Mouse (Mus musculus) lung, embryonic 14.5 days (tissue): ENCODE data around the gene Rchy1. TPM values are rescaled to one million over a fixed set of nuclear protein-coding genes. Genes with fewer than 3 reads are reported as not detected.
A peak's percentile ranks its signal among the peaks of the same experiment; 100 is the strongest.
"Not testable (repeated sequence)": the region's sequence is repeated elsewhere in the genome, so short reads cannot be mapped to it uniquely, and the experiment has no call there.

ENCODE experiments used
- ATAC-seq: fragments of 200-750 bp; cut with Nextera tagmentation; 2 replicates; pipeline ENCODE4 v1.8.0; 2017; ENCODE audit warnings: mild to moderate bottlenecking, moderate TSS enrichment, moderate library complexity; ENCODE audit not compliant: insufficient read depth
- DNase-seq: peaks from one replicate; pipeline ENCODE4 v3.0.0-alpha.2; 2015
- H3K27ac ChIP-seq: fragments of 300-500 bp; sonication (generic); 2 replicates; pipeline ENCODE4 v1.5.1; 2014; ENCODE audit warnings: low read depth, mild to moderate bottlenecking, moderate library complexity
- H3K27me3 ChIP-seq: fragments of 300-500 bp; sonication (generic); 2 replicates; pipeline ENCODE4 v1.6.1; 2014; ENCODE audit warnings: low read length, control low read depth; ENCODE audit not compliant: insufficient read depth
- H3K36me3 ChIP-seq: fragments of 300-500 bp; sonication (generic); 2 replicates; pipeline ENCODE4 v1.6.1; 2014; ENCODE audit warnings: control low read depth; ENCODE audit not compliant: insufficient read depth
- H3K4me1 ChIP-seq: fragments of 300-500 bp; sonication (generic); 2 replicates; pipeline ENCODE4 v1.6.1; 2014; ENCODE audit warnings: antibody characterized with exemption, control low read depth; ENCODE audit not compliant: insufficient read depth
- H3K4me2 ChIP-seq: fragments of 300-500 bp; sonication (generic); 2 replicates; pipeline ENCODE4 v1.6.1; 2014; ENCODE audit warnings: mild to moderate bottlenecking
- H3K4me3 ChIP-seq: fragments of 300-500 bp; sonication (generic); 2 replicates; pipeline ENCODE4 v1.5.1; 2014; ENCODE audit warnings: low read depth, low read length
- H3K9ac ChIP-seq: fragments of 300-500 bp; sonication (generic); 2 replicates; pipeline ENCODE4 v1.6.1; 2014
- H3K9me3 ChIP-seq: fragments of 300-500 bp; sonication (generic); 2 replicates; pipeline ENCODE4 v1.6.1; 2016; ENCODE audit warnings: low read depth, low read length, control low read depth
- CTCF ChIP-seq: IDR thresholded peaks from 2 replicates; pipeline ENCODE4 v1.5.1; 2016; ENCODE audit warnings: antibody characterized with exemption, low read depth
- WGBS: fragments of 180-500 bp; shearing (Covaris S2); extraction: QIAGEN DNeasy Blood & Tissue Kit; methylation state at CpG from one replicate; pipeline ENCODE4 v1.1.7; 2014; 5-methylcytosine and 5-hydroxymethylcytosine counted together
- polyA plus RNA-seq: library from polyadenylated mRNA; unstranded; fragments of >200 nt; fragmentation: Nextera tagmentation; extraction: Ambion mirVana; gene quantifications from 2 replicates; pipeline ENCODE4 v1.2.1, GENCODE M21; 2014

Rchy1 gene
- polyA plus RNA-seq, 1 experiment from 2014 or later, result 49.8 TPM

DNA sequence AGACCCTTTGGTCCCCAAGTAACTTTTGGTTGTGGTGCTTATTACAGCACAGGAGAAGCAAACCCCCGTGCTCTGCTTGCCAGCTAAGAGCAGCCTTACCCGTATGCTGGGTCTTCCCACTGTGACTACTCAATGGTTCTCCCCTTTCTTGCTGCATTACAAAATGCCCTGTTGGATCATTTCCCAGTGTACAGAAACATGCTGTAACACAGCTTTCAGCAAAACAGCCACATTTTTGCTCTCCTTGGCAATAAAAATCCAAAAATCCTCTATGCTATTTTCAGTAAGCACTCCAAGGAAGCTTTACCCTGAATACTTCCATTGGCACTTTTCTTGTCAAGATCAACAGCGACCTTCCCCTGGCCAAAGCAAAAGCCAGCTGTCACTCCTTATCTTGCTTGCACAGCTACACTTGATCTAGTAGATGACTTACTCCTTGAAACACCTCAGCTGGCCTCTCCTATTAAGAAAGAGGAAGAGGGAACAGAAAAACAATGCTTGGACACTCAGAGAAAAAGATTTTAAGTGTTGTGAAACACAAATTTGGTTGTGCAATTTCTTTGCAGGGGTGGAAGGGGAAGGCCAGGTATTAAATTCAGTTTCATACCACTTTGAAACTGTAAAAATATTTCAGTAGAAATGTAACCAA is 2.1 kb downstream of the Rchy1 start:
- 35% methylated on average over 3 of the region's 3 CpGs for WGBS
- TF ChIP-seq CTCF, result no peak
- peak; percentile 53 for DNase-seq
- H3K27ac ChIP-seq, result peak overlapping the region; percentile 60
- peak overlapping the region; percentile 28 for H3K9ac ChIP-seq
- H3K4me2 ChIP-seq, result peak overlapping the region; percentile 76
- no peak for ATAC-seq
- H3K36me3 ChIP-seq, result peaks cover 19% of the 10 kb centered on the region
- H3K4me3 ChIP-seq, result peak overlapping the region; percentile 80
- no peaks in the 10 kb centered on the region for H3K27me3 ChIP-seq
- H3K4me1 ChIP-seq, result peaks cover 7% of the 10 kb centered on the region; the same call in 1 of the 2 replicates
- no peaks in the 10 kb centered on the region for H3K9me3 ChIP-seq

DNA sequence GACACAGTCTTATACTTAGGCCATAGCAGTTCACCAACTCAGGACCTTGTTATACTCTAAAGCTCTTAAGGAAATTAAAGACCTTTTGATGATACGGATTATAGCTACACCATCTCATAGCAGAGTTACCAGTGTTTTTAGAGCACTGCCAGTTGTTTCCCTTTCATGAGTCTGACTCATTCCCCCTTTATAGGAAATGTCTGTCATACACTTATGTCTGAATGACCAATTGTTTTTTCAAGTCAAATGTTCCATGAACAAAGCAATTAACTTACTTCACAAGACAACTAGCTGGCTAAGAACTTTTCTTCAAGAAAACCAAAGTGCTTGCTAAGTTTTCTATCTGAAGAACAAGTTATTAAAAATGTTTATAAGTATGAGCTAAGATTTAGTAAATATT is 2.9 kb downstream of the Rchy1 start:
- DNase-seq (peak; percentile 8), ATAC-seq (no peak)
- Histone ChIP-seq H3K4me3 (no peak overlapping the region), H3K27me3 (no peaks in the 10 kb centered on the region), H3K4me1 (peaks cover 7% of the 10 kb centered on the region; the same call in 1 of the 2 replicates), H3K9me3 (no peaks in the 10 kb centered on the region), H3K36me3 (peaks cover 24% of the 10 kb centered on the region), H3K27ac (no peak overlapping the region), H3K4me2 (peak overlapping the region; percentile 76), H3K9ac (no peak overlapping the region)
- TF ChIP-seq CTCF, result no peak
- 63% methylated on average over 1 of the region's 1 CpGs for WGBS

DNA sequence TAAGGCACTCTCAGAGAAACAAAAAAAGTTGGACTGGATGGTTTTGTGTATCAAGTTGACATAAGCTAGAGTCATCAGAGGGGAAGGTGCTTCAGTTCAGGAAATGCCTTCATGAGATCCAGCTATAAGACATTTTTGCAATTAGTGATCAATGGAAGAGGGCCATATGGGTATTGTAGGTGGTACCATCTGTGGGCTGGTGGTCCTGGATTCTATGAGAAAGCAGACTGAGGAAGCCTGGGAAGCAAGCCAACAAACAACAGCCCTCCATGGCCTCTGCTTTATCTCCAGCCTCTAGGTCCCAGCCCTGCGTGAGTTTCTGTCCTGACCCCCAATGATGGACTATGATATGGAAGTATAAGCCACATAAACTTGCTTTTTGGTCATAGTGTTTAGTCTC is 3.8 kb downstream of the Rchy1 start:
- H3K4me3 ChIP-seq, result no peak overlapping the region
- no peak for DNase-seq
- 74% methylated on average over 1 of the region's 1 CpGs for WGBS
- peaks cover 7% of the 10 kb centered on the region; the same call in 1 of the 2 replicates for H3K4me1 ChIP-seq
- ATAC-seq, result no peak
- H3K4me2 ChIP-seq, result no peak overlapping the region
- no peak overlapping the region for H3K9ac ChIP-seq
- H3K27me3 ChIP-seq, result no peaks in the 10 kb centered on the region
- peaks cover 31% of the 10 kb centered on the region for H3K36me3 ChIP-seq
- TF ChIP-seq CTCF, result no peak
- no peak overlapping the region for H3K27ac ChIP-seq
- H3K9me3 ChIP-seq, result no peaks in the 10 kb centered on the region

DNA sequence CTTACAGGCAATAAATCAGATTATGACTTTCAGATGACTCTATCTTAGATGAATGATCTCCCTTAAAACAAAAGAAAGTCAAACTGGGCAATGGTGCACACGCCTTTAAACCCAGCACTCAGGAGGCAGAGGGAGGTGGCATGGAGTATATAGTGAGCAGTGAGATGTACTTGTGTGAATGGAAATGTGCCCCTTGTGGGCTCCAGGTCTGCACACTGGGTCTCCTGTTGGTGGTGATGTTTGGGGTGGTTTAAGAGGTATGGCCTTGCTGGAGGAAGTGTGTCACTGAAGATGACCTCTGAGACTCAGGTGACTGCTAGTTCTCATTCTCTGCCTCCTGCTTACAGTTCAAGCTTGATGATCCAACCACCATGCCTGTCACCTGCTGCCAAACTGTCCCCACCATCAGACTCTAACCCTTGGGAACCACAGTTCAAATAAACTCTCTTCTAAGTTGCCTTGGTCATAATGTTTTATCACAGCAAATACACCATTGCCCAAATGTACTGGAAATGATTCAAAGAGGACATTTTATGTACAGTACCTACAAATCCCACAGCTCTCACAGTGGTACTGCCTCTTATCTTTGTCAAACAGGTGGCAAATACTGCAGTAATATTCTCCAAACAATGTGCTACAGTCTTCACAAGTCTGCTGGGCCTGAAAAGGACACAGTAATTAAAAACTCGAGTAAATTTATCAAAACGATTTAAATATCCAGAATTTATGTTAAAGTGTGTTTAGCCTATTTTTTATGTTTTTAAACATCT is 5.7 kb downstream of the Rchy1 start:
- Histone ChIP-seq H3K27ac (no peak overlapping the region), H3K36me3 (peaks cover 47% of the 10 kb centered on the region), H3K4me3 (no peak overlapping the region), H3K27me3 (no peaks in the 10 kb centered on the region), H3K4me2 (no peak overlapping the region), H3K9me3 (no peaks in the 10 kb centered on the region), H3K4me1 (peaks cover 7% of the 10 kb centered on the region; the same call in 1 of the 2 replicates), H3K9ac (no peak overlapping the region)
- TF ChIP-seq CTCF, result no peak
- ATAC-seq (no peak), DNase-seq (no peak)
- WGBS, result 87% methylated on average over 3 of the region's 3 CpGs

DNA sequence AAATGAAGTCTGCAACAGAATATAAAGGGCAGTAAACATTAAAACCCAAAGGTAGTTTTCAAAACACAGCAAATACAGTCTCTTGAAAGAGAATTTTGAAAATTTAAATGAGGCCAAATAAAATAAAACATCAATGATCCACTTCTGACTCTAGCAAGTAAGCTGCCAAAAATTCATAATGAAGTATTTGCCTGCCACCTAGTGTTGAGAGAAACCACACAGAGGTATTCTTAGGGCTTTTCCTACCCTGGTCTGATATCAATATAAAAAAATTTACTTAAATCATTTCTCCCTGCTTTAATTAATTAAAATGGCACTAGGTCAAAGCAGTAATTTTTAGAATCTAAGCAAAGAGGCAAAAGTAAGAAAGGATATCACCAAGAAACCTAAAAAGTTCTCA is 11.5 kb downstream of the Rchy1 start:
- Histone ChIP-seq H3K36me3 (peaks cover 73% of the 10 kb centered on the region), H3K9ac (no peak overlapping the region), H3K27ac (no peak overlapping the region), H3K9me3 (no peaks in the 10 kb centered on the region), H3K27me3 (no peaks in the 10 kb centered on the region), H3K4me1 (no peaks in the 10 kb centered on the region), H3K4me3 (no peak overlapping the region), H3K4me2 (no peak overlapping the region)
- TF ChIP-seq CTCF, result peak; percentile 36; the same call in 1 of the 2 replicates
- no peak for ATAC-seq
- peak; percentile 75 for DNase-seq

DNA sequence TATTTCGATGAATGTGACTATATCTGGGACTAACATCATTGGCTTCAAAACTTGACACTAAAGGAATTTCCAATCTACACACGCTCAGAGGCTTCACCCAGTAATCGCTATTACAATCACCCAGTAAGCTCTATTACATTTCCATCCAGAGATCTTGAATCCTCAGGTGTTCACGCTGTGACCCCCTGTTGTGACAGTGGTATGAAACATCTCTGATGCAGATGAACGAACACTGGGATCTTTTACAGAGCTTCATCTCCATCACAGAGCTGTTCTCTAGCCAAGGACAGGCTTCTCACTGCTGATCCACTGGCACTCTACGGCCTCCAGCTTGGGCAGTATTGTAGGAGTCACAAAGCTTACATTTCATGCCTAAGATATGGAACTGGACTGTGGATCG is 13.4 kb downstream of the Rchy1 start:
- H3K36me3 ChIP-seq, result peaks cover 66% of the 10 kb centered on the region
- no peak overlapping the region for H3K27ac ChIP-seq
- H3K4me2 ChIP-seq, result no peak overlapping the region
- H3K9ac ChIP-seq, result no peak overlapping the region
- H3K4me1 ChIP-seq, result no peaks in the 10 kb centered on the region
- TF ChIP-seq CTCF, result no peak
- no peak for ATAC-seq
- no peak for DNase-seq
- no peak overlapping the region for H3K4me3 ChIP-seq
- H3K9me3 ChIP-seq, result no peaks in the 10 kb centered on the region
- no peaks in the 10 kb centered on the region for H3K27me3 ChIP-seq
- 94% methylated on average over 7 of the region's 7 CpGs for WGBS

DNA sequence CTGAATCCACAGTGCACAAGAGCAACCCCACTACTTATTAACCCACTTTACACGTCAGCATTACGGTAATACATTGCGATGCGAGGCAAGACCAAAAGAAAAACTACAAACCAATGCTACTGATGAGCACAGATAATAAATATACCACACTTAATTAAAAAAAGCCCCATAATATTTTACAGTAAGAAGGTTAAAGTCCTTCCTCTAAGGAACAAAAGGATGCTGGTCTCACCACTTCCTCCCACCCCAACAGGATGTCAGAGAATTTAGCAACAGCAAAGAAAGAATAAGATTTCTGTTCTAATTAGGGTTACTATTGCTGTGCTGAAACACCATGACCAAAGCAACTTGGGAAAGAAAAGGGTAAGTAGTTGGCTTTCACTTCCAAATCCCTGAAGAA is 15.9 kb downstream of the Rchy1 start:
- ATAC-seq (no peak), DNase-seq (no peak)
- no peak overlapping the region for H3K4me2 ChIP-seq
- H3K27me3 ChIP-seq, result no peaks in the 10 kb centered on the region
- TF ChIP-seq CTCF, result no peak
- H3K4me3 ChIP-seq, result no peak overlapping the region
- no peaks in the 10 kb centered on the region for H3K4me1 ChIP-seq
- H3K9me3 ChIP-seq, result no peaks in the 10 kb centered on the region
- H3K9ac ChIP-seq, result no peak overlapping the region
- no peak overlapping the region for H3K27ac ChIP-seq
- H3K36me3 ChIP-seq, result peaks cover 45% of the 10 kb centered on the region
- WGBS, result 91% methylated on average over 4 of the region's 4 CpGs

DNA sequence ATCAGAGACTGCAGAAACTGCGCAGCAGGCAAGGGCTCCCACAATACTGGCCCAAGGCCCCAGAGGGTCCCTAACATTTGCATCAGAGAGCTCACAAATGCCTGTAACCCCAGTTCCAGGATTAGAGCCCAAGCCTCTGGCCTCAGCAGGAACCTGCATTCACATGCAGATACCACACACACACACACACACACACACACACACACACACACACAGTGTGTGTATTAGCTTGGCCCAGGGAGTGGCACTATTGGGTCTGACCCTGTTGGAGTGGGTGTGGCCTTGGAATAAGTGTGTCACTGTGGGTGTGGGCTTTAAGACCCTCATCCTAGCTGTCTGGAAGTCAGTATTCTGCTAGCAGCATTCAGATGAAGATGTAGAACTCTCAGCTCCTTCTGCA is 17.3 kb downstream of the Rchy1 start:
- not testable (repeated sequence) for H3K27me3 ChIP-seq, ATAC-seq, DNase-seq, H3K9me3 ChIP-seq, H3K4me1 ChIP-seq, H3K9ac ChIP-seq, H3K4me2 ChIP-seq, H3K27ac ChIP-seq, H3K4me3 ChIP-seq
- H3K36me3 ChIP-seq, result peaks cover 34% of the 10 kb centered on the region
- WGBS, result 68% methylated on average over 1 of the region's 1 CpGs
